Mouse (Mus musculus): ENCODE data around the gene Prdm2.

- no peak for TF ChIP-seq POLR2A (IDR thresholded peaks at IDR 0.05; ENCODE audit: low read depth, low read length)
- no peak for TF ChIP-seq CTCF (IDR thresholded peaks at IDR 0.05; ENCODE audit: extremely low read depth, insufficient read depth, insufficient read length, insufficient replicate concordance)
Observed at GRCm38 (mm10) chr4:143103811-143104210, 109.0 kb downstream of the Prdm2 start.

Data from spleen, adult 2 months (tissue).